Mouse (Mus musculus): ENCODE measurements around the gene Cnot4. TPM values are rescaled to one million over a fixed set of nuclear protein-coding genes. Genes with fewer than 3 reads are reported as not detected.
"Not testable (repeated sequence)": the region's sequence is repeated elsewhere in the genome, so short reads cannot be mapped to it uniquely, and the experiment has no call there.

The Cnot4 gene
- total and polyA plus RNA-seq, 3 experiments: 11.0 to 23.4 (median 21.9) TPM

- WGBS: 54% methylated on average over 3 of the region's 3 CpGs
- not testable (repeated sequence) for H3K27me3 ChIP-seq (ENCODE audit: control insufficient read depth, insufficient read depth, low read length); H3K4me3 ChIP-seq; H3K9ac ChIP-seq (ENCODE audit: low read depth, low read length); H3K79me2 ChIP-seq (replicated peaks; ENCODE audit: control insufficient read depth, insufficient read depth, low read length); H3K36me3 ChIP-seq (ENCODE audit: control insufficient read depth, insufficient read depth, low read length); H3K4me1 ChIP-seq (ENCODE audit: control insufficient read depth, insufficient read depth, low read length); H3K27ac ChIP-seq; DNase-seq
- intact Hi-C loops (cut with DNase I): loop anchor here (5.0 kb wide), 1 partner anchor 175 kb away; no protein-coding TSS in a partner anchor
- peak; percentile 48 for TF ChIP-seq CTCF (IDR thresholded peaks at IDR 0.05)
Observed at GRCm38 (mm10) chr6:35172028-35172427, 38.5 kb upstream of the Cnot4 start.

- Histone ChIP-seq H3K36me3 (ENCODE audit: control insufficient read depth, insufficient read depth, low read length) (no peaks in the 10 kb centered on the region), H3K27me3 (ENCODE audit: control insufficient read depth, insufficient read depth, low read length) (no peaks in the 10 kb centered on the region), H3K4me1 (ENCODE audit: control insufficient read depth, insufficient read depth, low read length) (no peaks in the 10 kb centered on the region), H3K27ac (no peak overlapping the region), H3K79me2 (replicated peaks; ENCODE audit: control insufficient read depth, insufficient read depth, low read length) (no peaks in the 10 kb centered on the region), H3K9ac (ENCODE audit: low read depth, low read length) (no peak overlapping the region), H3K4me3 (no peak overlapping the region)
- WGBS: 58% methylated on average over 4 of the region's 4 CpGs
- TF ChIP-seq POLR2A (IDR thresholded peaks at IDR 0.05; ENCODE audit: insufficient read depth, low read depth, low read length) (no peak), CTCF (IDR thresholded peaks at IDR 0.05) (no peak), EP300 (IDR thresholded peaks at IDR 0.05; ENCODE audit: insufficient read depth, low read depth, low read length) (no peak)
- intact Hi-C loops (cut with DNase I): no loop called here
- no peak for DNase-seq
Observed at GRCm38 (mm10) chr6:35169250-35169649, 35.7 kb upstream of the Cnot4 start.

GRCm38 (mm10) chr6:35154540-35154939 lies 21.0 kb upstream of the Cnot4 start:
- no peak overlapping the region for H3K4me3 ChIP-seq
- no peak overlapping the region for H3K9ac ChIP-seq (ENCODE audit: low read depth, low read length)
- intact Hi-C loops (cut with DNase I): no loop called here
- H3K79me2 ChIP-seq (replicated peaks; ENCODE audit: control insufficient read depth, insufficient read depth, low read length): no peaks in the 10 kb centered on the region
- no peaks in the 10 kb centered on the region for H3K4me1 ChIP-seq (ENCODE audit: control insufficient read depth, insufficient read depth, low read length)
- TF ChIP-seq CTCF (IDR thresholded peaks at IDR 0.05): no peak
- no peak for TF ChIP-seq POLR2A (IDR thresholded peaks at IDR 0.05; ENCODE audit: insufficient read depth, low read depth, low read length)
- no peak for TF ChIP-seq EP300 (IDR thresholded peaks at IDR 0.05; ENCODE audit: insufficient read depth, low read depth, low read length)
- H3K27me3 ChIP-seq (ENCODE audit: control insufficient read depth, insufficient read depth, low read length): no peaks in the 10 kb centered on the region
- DNase-seq: no peak
- H3K27ac ChIP-seq: no peak overlapping the region
- H3K36me3 ChIP-seq (ENCODE audit: control insufficient read depth, insufficient read depth, low read length): no peaks in the 10 kb centered on the region

GRCm38 (mm10) chr6:35147726-35148422 lies 14.3 kb upstream of the Cnot4 start:
- intact Hi-C loops (cut with DNase I): no loop called here
- no peak for TF ChIP-seq POLR2A (IDR thresholded peaks at IDR 0.05; ENCODE audit: insufficient read depth, low read depth, low read length)
- TF ChIP-seq EP300 (IDR thresholded peaks at IDR 0.05; ENCODE audit: insufficient read depth, low read depth, low read length): no peak
- TF ChIP-seq CTCF (IDR thresholded peaks at IDR 0.05): no peak
- H3K9ac ChIP-seq (ENCODE audit: low read depth, low read length): no peak overlapping the region
- no peak overlapping the region for H3K4me3 ChIP-seq
- no peaks in the 10 kb centered on the region for H3K4me1 ChIP-seq (ENCODE audit: control insufficient read depth, insufficient read depth, low read length)
- H3K27ac ChIP-seq: no peak overlapping the region
- WGBS: 61% methylated on average over 3 of the region's 3 CpGs
- no peaks in the 10 kb centered on the region for H3K27me3 ChIP-seq (ENCODE audit: control insufficient read depth, insufficient read depth, low read length)
- H3K36me3 ChIP-seq (ENCODE audit: control insufficient read depth, insufficient read depth, low read length): no peaks in the 10 kb centered on the region
- DNase-seq: no peak
- H3K79me2 ChIP-seq (replicated peaks; ENCODE audit: control insufficient read depth, insufficient read depth, low read length): no peaks in the 10 kb centered on the region

- Histone ChIP-seq H3K27me3 (ENCODE audit: control insufficient read depth, insufficient read depth, low read length) (no peaks in the 10 kb centered on the region), H3K4me3 (no peak overlapping the region), H3K36me3 (ENCODE audit: control insufficient read depth, insufficient read depth, low read length) (no peaks in the 10 kb centered on the region), H3K79me2 (replicated peaks; ENCODE audit: control insufficient read depth, insufficient read depth, low read length) (no peaks in the 10 kb centered on the region), H3K4me1 (ENCODE audit: control insufficient read depth, insufficient read depth, low read length) (no peaks in the 10 kb centered on the region), H3K9ac (ENCODE audit: low read depth, low read length) (no peak overlapping the region), H3K27ac (no peak overlapping the region)
- 80% methylated on average over 2 of the region's 2 CpGs for WGBS
- no peak for DNase-seq
- TF ChIP-seq CTCF (IDR thresholded peaks at IDR 0.05) (peak; percentile 16; the same call in 1 of the 2 replicates), POLR2A (IDR thresholded peaks at IDR 0.05; ENCODE audit: insufficient read depth, low read depth, low read length) (no peak), EP300 (IDR thresholded peaks at IDR 0.05; ENCODE audit: insufficient read depth, low read depth, low read length) (no peak)
- intact Hi-C loops (cut with DNase I): no loop called here
Observed at GRCm38 (mm10) chr6:35145569-35145968, 12.0 kb upstream of the Cnot4 start.

GRCm38 (mm10) chr6:35140351-35140750 lies 6.8 kb upstream of the Cnot4 start:
- DNase-seq: no peak
- H3K27ac ChIP-seq: no peak overlapping the region
- 84% methylated on average over 1 of the region's 1 CpGs for WGBS
- TF ChIP-seq EP300 (IDR thresholded peaks at IDR 0.05; ENCODE audit: insufficient read depth, low read depth, low read length): no peak
- TF ChIP-seq CTCF (IDR thresholded peaks at IDR 0.05): no peak
- TF ChIP-seq POLR2A (IDR thresholded peaks at IDR 0.05; ENCODE audit: insufficient read depth, low read depth, low read length): no peak
- H3K4me1 ChIP-seq (ENCODE audit: control insufficient read depth, insufficient read depth, low read length): no peaks in the 10 kb centered on the region
- no peaks in the 10 kb centered on the region for H3K79me2 ChIP-seq (replicated peaks; ENCODE audit: control insufficient read depth, insufficient read depth, low read length)
- no peaks in the 10 kb centered on the region for H3K36me3 ChIP-seq (ENCODE audit: control insufficient read depth, insufficient read depth, low read length)
- no peaks in the 10 kb centered on the region for H3K27me3 ChIP-seq (ENCODE audit: control insufficient read depth, insufficient read depth, low read length)
- no peak overlapping the region for H3K4me3 ChIP-seq
- intact Hi-C loops (cut with DNase I): no loop called here
- no peak overlapping the region for H3K9ac ChIP-seq (ENCODE audit: low read depth, low read length)
